Mouse (Mus musculus) heart, postnatal 4 days (tissue): ENCODE data around the gene Cdc73. TPM values are rescaled to one million over a fixed set of nuclear protein-coding genes. Genes with fewer than 3 reads are reported as not detected.
"Not testable (repeated sequence)": the region's sequence is repeated elsewhere in the genome, so short reads cannot be mapped to it uniquely, and the experiment has no call there.

ENCODE experiments used
- DNase-seq: peaks from one replicate; pipeline ENCODE4 v3.0.0; 2021
- total RNA-seq, 2 experiments: library from RNA; stranded (reverse); gene quantifications; 2 replicates each; pipeline ENCODE4 v1.2.3; 2021

The Cdc73 gene
- total RNA-seq, 2 experiments from 2014 or later = 47.5 to 53.8 TPM

GRCm38 (mm10) chr1:143675734-143676361, 26.8 kb downstream of the Cdc73 start:
- DNase-seq = no peak

GRCm38 (mm10) chr1:143664786-143665185, 37.9 kb downstream of the Cdc73 start:
- DNase-seq = not testable (repeated sequence)

GRCm38 (mm10) chr1:143663197-143663596, 39.5 kb downstream of the Cdc73 start:
- no peak for DNase-seq

- DNase-seq = no peak
Observed at GRCm38 (mm10) chr1:143653646-143654045, 49.0 kb downstream of the Cdc73 start.

- DNase-seq = no peak
Observed at GRCm38 (mm10) chr1:143650317-143650716, 52.4 kb downstream of the Cdc73 start.

GRCm38 (mm10) chr1:143646219-143646618, 56.5 kb downstream of the Cdc73 start:
- no peak for DNase-seq

GRCm38 (mm10) chr1:143645386-143645785, 57.3 kb downstream of the Cdc73 start:
- no peak for DNase-seq

GRCm38 (mm10) chr1:143644221-143644620, 58.5 kb downstream of the Cdc73 start:
- no peak for DNase-seq

- peak; percentile 13 for DNase-seq
Observed at GRCm38 (mm10) chr1:143640650-143641407, 61.9 kb downstream of the Cdc73 start, which contains the start of gene B3galt2. Gene B3galt2 (plus strand): TSS chr1:143640664.

GRCm38 (mm10) chr1:143632854-143633587, 69.7 kb downstream of the Cdc73 start:
- DNase-seq = no peak

GRCm38 (mm10) chr1:143632361-143632760, 70.3 kb downstream of the Cdc73 start:
- no peak for DNase-seq

GRCm38 (mm10) chr1:143631337-143631736, 71.4 kb downstream of the Cdc73 start:
- no peak for DNase-seq

- DNase-seq = no peak
Observed at GRCm38 (mm10) chr1:143622634-143623033, 80.1 kb downstream of the Cdc73 start.

GRCm38 (mm10) chr1:143621930-143622329, 80.8 kb downstream of the Cdc73 start:
- no peak for DNase-seq

- no peak for DNase-seq
Observed at GRCm38 (mm10) chr1:143619760-143620159, 82.9 kb downstream of the Cdc73 start.

- DNase-seq = no peak
Observed at GRCm38 (mm10) chr1:143612901-143613300, 89.8 kb downstream of the Cdc73 start.

GRCm38 (mm10) chr1:143608911-143609310, 93.8 kb downstream of the Cdc73 start:
- DNase-seq = no peak

- DNase-seq = no peak
Observed at GRCm38 (mm10) chr1:143596864-143597263, 105.8 kb downstream of the Cdc73 start.

- DNase-seq = peak; percentile 12
Observed at GRCm38 (mm10) chr1:143576824-143577543, 125.7 kb downstream of the Cdc73 start.

GRCm38 (mm10) chr1:143558235-143558634, 144.5 kb downstream of the Cdc73 start:
- DNase-seq = no peak

GRCm38 (mm10) chr1:143555533-143555932, 147.2 kb downstream of the Cdc73 start:
- no peak for DNase-seq

GRCm38 (mm10) chr1:143554621-143555020, 148.1 kb downstream of the Cdc73 start:
- no peak for DNase-seq
